Mouse (Mus musculus) adrenal gland, adult 8-10 months (tissue): ENCODE measurements around the gene Vars. TPM values are rescaled to one million over a fixed set of nuclear protein-coding genes. Genes with fewer than 3 reads are reported as not detected.
"Not testable (repeated sequence)": the region's sequence is repeated elsewhere in the genome, so short reads cannot be mapped to it uniquely, and the experiment has no call there.

ENCODE experiments used
- DNase-seq: peaks from one replicate; pipeline ENCODE4 v3.0.0; 2022
- total RNA-seq, 4 experiments: library from RNA; stranded (reverse); gene quantifications; 2 replicates each; pipeline ENCODE4 v1.2.4; 2022

Vars gene
- total RNA-seq, 4 experiments from 2014 or later: 57.9 to 76.0 (median 67.7) TPM

DNA sequence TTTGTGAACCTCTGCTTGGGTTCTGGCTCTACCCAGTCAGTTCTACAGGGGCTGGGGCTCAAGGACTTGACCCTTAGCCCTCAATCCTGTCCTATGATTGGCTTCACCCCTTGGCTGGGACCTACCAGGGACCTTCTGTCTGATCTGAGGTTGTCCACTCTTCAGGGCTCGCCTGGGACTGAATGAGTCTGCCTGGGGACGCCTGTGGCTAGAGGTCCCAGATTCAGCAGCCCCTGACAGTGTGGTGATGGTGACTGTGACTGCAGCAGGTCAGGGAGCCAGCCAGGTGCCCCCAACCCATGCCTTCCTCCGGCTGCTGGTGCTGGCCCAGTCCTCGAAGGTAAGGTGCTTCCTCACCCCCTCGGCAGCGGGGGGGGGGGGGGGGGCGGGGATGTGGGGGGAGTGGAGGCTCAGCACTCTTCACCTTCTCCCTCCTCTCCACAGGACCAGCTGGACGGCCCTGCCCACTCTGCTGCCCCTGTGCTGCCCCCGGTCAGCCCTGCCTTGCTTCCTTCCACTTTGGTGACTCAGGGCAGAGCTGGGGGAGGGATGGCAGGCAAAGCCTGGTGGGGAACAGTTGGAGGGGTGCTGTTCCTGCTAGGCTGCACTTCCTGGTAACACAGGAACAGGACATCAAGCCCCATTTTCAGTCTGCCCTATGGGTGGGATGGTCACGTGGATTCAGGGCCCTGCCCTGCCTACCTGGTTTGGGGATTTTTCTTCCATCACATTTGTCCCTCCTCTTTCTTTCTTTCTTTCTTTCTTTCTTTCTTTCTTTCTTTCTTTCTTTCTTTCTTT is 24.1 kb downstream of the Vars start:
- DNase-seq: no peak

DNA sequence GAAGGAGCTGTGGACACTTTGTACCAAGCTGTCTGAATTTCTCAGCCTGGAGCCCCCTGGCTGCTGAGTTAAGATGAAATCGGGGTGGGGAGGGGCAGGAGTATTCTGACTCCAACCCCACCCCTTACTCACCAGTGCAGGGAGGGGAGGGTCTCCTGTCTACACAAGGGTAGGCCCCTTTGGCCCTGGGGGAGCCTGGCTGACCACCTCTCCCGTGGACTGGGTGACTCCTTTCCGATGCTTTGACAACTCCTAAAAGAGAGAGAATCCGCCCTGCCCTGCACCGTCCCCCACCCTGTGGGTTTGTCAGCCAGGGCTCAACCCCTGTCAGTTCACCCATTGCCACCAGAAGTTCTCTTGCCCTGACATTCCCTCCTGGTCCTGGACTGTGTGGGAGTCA is 25.4 kb downstream of the Vars start:
- no peak for DNase-seq

GRCm38 (mm10) chr17:35027277-35028068 is 26.7 kb downstream of the Vars start, which contains the start of gene Sapcd1:
Gene Sapcd1 (minus strand): TSS chr17:35028016.
- no peak for DNase-seq

GRCm38 (mm10) chr17:35028315-35028714 is 27.5 kb downstream of the Vars start:
- DNase-seq: no peak

DNA sequence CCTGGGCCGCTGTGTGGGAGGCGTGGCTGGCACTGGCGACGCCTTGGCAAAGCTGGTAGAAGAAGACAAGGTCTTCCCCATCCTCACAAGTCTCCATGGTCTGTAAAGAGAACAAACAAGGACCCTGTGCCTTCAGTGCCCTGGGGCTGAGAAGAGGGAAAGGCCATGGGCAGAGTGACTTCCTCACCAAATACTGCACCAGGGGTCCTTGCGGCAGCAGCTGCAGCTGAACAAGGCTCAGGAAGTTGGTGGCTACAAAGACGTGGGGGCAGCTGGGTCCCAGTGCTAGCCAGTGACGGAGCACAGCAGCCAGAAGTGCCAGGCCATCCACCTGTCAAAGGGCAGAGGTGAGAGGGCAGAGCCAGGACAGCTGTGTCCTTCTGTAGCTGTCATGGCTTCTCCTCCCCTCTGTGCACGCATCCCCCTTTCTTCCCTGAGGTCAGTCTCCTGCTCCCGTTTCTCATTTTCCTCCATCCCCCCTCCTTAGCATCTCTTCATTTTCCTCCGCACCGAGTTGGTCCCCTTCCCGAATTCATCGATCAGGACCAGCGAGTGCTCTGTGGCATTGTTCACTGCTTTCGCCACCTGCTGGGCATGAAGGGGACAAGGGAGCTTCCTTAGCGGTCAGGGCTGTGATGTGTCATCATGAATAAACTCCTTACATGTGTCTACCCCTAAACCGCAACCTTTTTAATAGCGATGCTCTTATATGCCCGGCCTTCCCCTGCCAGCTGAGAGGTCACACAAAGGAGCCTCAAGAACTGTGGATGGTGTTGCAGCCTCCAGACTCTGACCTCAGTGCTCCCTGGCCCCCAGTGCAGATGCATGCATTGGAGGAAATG is 29.1 kb downstream of the Vars start:
- DNase-seq: no peak

GRCm38 (mm10) chr17:35031272-35031671 is 30.5 kb downstream of the Vars start:
- DNase-seq: no peak

DNA sequence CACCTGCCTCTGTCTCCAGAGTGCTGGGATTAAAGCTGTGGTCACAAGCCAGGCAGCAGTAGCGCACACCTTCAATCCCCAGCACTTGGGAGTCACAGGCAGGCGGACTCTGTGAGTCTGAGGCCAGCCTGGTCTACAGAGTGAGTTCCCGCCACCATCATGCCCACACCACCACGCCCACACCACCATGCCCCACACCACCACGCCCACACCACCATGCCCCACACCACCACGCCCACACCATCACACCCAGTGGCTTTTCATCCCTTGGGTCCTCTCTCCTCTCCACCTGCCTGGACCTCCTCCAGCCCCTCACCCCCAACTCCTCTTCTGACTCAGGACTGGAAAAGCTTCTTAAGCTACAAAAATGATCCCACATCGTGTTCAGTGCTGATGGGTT is 31.1 kb downstream of the Vars start:
- DNase-seq: no peak

GRCm38 (mm10) chr17:35032323-35032870 is 31.6 kb downstream of the Vars start:
- no peak for DNase-seq

GRCm38 (mm10) chr17:35033703-35034102 is 32.9 kb downstream of the Vars start:
- not testable (repeated sequence) for DNase-seq

DNA sequence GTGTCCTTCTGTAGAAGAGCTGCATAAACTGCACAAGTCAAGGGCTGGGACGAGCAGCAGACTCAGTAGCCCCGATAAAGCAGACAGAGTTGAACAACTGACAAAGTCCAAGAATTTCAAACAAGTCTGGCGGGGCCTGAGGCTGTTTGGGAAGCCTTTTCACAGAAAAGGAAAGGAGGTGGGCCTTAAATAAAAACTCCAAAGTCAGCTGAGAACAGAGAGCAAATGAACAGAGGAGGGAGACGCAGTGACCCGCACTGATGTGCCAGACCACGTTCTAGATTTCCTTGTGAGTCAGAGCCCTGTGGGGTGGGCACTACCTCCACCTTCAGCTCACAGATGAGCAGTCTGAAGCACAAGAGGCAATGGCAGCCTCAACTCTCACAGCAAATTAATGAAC is 34.1 kb downstream of the Vars start:
- no peak for DNase-seq

DNA sequence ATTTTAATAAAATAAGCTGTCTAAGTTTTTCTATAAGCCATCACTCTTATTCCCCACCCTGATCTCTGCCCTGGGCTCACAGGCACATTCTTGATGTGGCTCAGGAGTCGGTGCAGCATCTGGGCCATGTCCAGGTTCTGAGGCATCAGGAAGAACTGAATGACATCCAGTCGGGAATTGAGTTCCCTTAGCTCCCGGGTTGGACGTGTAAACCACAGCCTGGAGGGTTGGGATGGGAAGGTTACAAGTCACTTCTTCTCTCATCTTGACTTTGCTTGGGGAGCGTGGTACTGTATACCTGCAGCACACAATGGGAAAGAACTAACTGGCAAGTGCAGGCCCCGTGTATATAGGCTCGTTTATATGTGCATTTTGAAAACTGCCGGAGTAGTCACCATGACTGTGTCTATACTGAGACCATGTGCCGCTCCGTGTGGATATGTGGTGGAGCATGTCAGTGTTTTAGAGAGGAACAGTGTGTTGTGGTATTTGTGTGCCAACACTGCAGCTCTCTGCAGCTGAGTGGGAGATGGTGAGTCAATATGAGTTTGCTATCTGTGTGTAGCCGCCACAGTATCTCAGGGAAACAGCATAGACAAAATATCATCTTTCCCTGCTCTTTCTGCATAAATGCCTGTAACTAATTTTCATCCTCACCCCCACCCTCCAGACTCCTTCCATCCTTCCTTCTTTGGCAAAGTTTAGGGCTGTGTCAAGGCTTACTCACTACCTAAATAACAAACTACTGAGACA is 38.5 kb downstream of the Vars start:
- DNase-seq: no peak

DNA sequence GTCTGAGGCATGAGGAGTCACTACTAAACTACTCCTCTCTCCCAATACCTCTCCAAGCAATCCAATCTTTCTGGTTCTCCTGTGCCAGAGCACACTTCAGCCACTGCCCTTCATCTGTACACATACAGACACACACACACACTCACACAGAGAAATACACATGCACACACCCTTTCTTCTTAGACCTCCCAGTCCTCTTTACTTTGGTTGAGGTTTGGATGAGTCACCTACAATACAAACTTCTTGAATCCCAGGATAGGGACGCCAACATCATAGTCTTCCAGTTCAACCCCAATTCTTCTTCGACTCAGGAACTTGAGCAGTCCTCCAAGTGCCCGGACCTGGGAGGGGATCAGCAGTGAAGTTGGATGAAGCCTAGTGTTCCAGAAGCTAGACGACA is 43.0 kb downstream of the Vars start:
- no peak for DNase-seq

GRCm38 (mm10) chr17:35044904-35045806 is 44.4 kb downstream of the Vars start:
- DNase-seq: no peak

GRCm38 (mm10) chr17:35045807-35046680 is 45.3 kb downstream of the Vars start:
- no peak for DNase-seq

- DNase-seq: peak; percentile 96
Observed at GRCm38 (mm10) chr17:35046681-35047455, 46.1 kb downstream of the Vars start, which contains the start of gene Msh5. Gene Msh5 (minus strand): TSS chr17:35046745.

DNA sequence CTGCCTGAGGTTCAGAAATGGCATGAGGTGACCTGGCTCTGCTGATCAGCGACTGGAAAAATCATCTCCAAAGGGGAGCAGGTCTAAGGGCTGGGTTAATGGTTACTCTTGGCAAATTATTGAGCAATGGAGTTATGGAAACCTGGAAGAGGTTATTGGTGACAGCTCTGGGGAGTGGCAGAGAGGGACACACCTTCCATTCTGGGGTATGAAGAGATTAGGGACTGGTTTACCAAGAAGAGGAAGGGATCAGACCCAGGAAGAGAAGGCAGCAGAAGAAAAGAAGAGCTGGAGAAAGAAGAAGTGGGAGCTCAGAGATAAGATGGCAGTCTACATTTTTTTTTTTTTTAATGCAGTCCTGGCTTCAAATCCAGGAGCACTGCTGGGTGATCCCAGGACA is 46.9 kb downstream of the Vars start:
- no peak for DNase-seq

DNA sequence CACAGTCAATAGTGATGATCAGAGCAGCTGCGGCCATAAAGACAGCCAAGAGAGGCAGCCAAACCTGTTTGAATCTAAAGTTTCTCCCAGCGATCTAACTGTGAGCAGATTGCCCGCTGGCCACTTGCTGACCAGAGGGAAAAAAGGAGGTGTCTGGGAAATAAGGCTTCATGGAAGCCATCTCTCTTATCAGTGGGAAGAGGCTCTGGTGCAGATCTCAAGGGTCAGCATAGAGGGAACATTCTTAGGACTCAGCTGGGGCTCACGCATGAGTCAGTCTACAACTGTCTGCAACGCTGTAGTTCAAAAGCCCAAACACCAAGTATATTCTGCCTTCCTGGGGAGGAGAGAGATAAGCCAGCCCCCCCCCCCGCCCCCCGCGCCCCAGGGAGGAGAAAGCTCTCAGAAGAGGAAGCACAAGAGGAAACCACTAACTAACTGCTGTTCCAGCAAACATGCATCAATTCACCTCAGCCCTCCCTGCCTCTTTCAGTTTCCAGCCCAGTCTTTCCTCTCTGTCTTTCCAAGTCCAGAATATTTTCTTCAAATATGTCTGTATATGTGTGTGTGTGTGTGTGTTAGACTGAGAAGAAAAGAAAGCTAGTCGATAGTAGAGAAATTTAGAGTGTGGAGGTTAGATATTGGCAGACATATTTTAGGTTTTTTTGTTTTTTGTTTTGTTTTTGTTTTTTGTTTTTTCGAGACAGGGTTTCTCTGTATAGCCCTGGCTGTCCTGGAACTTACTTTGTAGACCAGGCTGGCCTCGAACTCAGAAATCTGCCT is 47.6 kb downstream of the Vars start:
- DNase-seq: no peak

GRCm38 (mm10) chr17:35048932-35049440 is 48.2 kb downstream of the Vars start:
- no peak for DNase-seq
